Comparison of ENCODE assay signal across 10 mouse cellular contexts in genomic region chr19:38015873-38016254, GRCm38 (mm10). TPM values are rescaled to one million over a fixed set of nuclear protein-coding genes. Genes with fewer than 3 reads are reported as not detected.
DNase-seq lines count a peak whose midpoint lies in the region; ATAC-seq and TF ChIP-seq lines count a peak whose summit lies in the region.
"Had no signal": no experiment of that assay in that cellular context is flagged by ENCODE, and none has a peak within 500 bp of the region (broad histone marks: within the 10 kb centered on the region; RNA-seq: fewer than 3 reads in every experiment).

No protein-coding gene starts in this region.

- H3K27ac ChIP-seq in left cerebral cortex, adult 2 months: peak overlapping the region; percentile 50; the same call in 1 of the 2 replicates
- peak overlapping the region; percentile 76 for H3K27ac ChIP-seq in embryonic facial prominence, embryonic 15.5 days (replicated peaks)
- H3K27ac ChIP-seq in limb, embryonic 13.5 days: peak overlapping the region; percentile 39

- H3K9ac ChIP-seq in embryonic facial prominence, embryonic 15.5 days: no peak overlapping the region
- no peak overlapping the region for H3K9ac ChIP-seq in limb, embryonic 13.5 days
- H3K9ac ChIP-seq: liver, postnatal 0 days had no signal

- TF ChIP-seq CTCF in left cerebral cortex, adult 2 months (IDR thresholded peaks at IDR 0.05): no peak

- no peaks in the 10 kb centered on the region for H3K36me3 ChIP-seq in embryonic facial prominence, embryonic 15.5 days
- no peaks in the 10 kb centered on the region for H3K36me3 ChIP-seq in limb, embryonic 13.5 days

- no peaks in the 10 kb centered on the region for H3K27me3 ChIP-seq in embryonic facial prominence, embryonic 15.5 days
- H3K27me3 ChIP-seq in limb, embryonic 13.5 days: no peaks in the 10 kb centered on the region

- intact Hi-C loops in left cerebral cortex, adult 2 months (cut with DNase I): no loop called here
- intact Hi-C loops in left cerebral cortex, postnatal 14 days (cut with DNase I): no loop called here

- H3K4me1 ChIP-seq in embryonic facial prominence, embryonic 15.5 days: peaks cover 8% of the 10 kb centered on the region
- H3K4me1 ChIP-seq in limb, embryonic 13.5 days: peaks cover 9% of the 10 kb centered on the region

- H3K9me3 ChIP-seq in embryonic facial prominence, embryonic 15.5 days (replicated peaks): no peaks in the 10 kb centered on the region
- no peaks in the 10 kb centered on the region for H3K9me3 ChIP-seq in limb, embryonic 13.5 days

- no peak for DNase-seq in frontal cortex, adult 2 months (ENCODE audit: extremely low spot score in 1 of 2, low spot score in 1 of 2)
- DNase-seq in left cerebral cortex, adult 2 months (ENCODE audit: extremely low spot score in 1 of 2, low spot score in 2 of 2): no peak
- DNase-seq in left cerebral cortex, adult 11 months (ENCODE audit: low spot score): no peak
- DNase-seq in cerebellum, adult 11-12 months: no peak
- DNase-seq in left cerebral cortex, postnatal 14 days (ENCODE audit: low spot score in 2 of 2): no peak

- no peak overlapping the region for H3K4me3 ChIP-seq in left cerebral cortex, adult 2 months
- H3K4me3 ChIP-seq in embryonic facial prominence, embryonic 15.5 days (replicated peaks): no peak overlapping the region
- H3K4me3 ChIP-seq in limb, embryonic 13.5 days: no peak overlapping the region

- WGBS in embryonic facial prominence, embryonic 15.5 days: 37% methylated on average over 1 of the region's 1 CpGs
- 50% methylated on average over 1 of the region's 1 CpGs for WGBS in limb, embryonic 13.5 days

- ATAC-seq in frontal cortex, adult (ENCODE audit: low TSS enrichment): peak; percentile 52
- peak; percentile 29; the same call in 1 of the 2 replicates for ATAC-seq in embryonic facial prominence, embryonic 15.5 days (ENCODE audit: insufficient number of reproducible peaks, low FRiP score, low TSS enrichment, low read depth)
- no peak for ATAC-seq in limb, embryonic 13.5 days (ENCODE audit: low FRiP score, low read depth)
- ATAC-seq: activated CD4-positive, CD25-positive, alpha-beta regulatory T cell, adult 4 months had no signal

- H3K4me2 ChIP-seq in embryonic facial prominence, embryonic 15.5 days (replicated peaks): no peak overlapping the region
- H3K4me2 ChIP-seq in limb, embryonic 13.5 days (replicated peaks): no peak overlapping the region

RNA-seq across cellular contexts. Expression of gene Myof, which starts 27.5 kb away (rescaled TPM):
- 5.0 and 7.1 TPM in 2 replicates for polyA plus RNA-seq in frontal cortex, adult 2 months (2012; rRNA removed)
- 1 to 10 TPM; 4.0 to 8.0 TPM for total RNA-seq in left cerebral cortex, adult 2 months (2021)
- polyA plus RNA-seq in embryonic facial prominence, embryonic 15.5 days (2015; fragmentation: Nextera tagmentation; extraction: Ambion mirVana): 16.2 and 17.4 TPM in 2 replicates
- 12.6 and 14.2 TPM in 2 replicates for polyA plus RNA-seq in limb, embryonic 13.5 days (2015; fragmentation: Nextera tagmentation; extraction: Ambion mirVana)
- 1 to 10 TPM; 5.9 to 6.4 TPM for total RNA-seq in left cerebral cortex, postnatal 14 days (2021)

RNA-seq across cellular contexts. Expression of gene Cep55, which starts 38.9 kb away (rescaled TPM):
- 0.48 and 0.50 TPM in 2 replicates for polyA plus RNA-seq in frontal cortex, adult 2 months (2012; rRNA removed)
- under 1 TPM; 0.35 to 0.38 TPM for total RNA-seq in left cerebral cortex, adult 2 months (2021)
- 17.6 and 18.1 TPM in 2 replicates for polyA plus RNA-seq in embryonic facial prominence, embryonic 15.5 days (2015; fragmentation: Nextera tagmentation; extraction: Ambion mirVana)
- 19.2 and 21.5 TPM in 2 replicates for polyA plus RNA-seq in limb, embryonic 13.5 days (2015; fragmentation: Nextera tagmentation; extraction: Ambion mirVana)
- total RNA-seq in left cerebral cortex, postnatal 14 days (2021): under 1 TPM; 0.57 to 0.66 TPM

Comparison
In these comparisons a context has a peak if more than half of its experiments do, and no peak if none do; other contexts are left out.
1. RNA of gene Cep55, which starts 38.9 kb away (polyA plus RNA-seq): 19.2 to 21.5 TPM in limb, embryonic 13.5 days and 17.6 to 18.1 TPM in embryonic facial prominence, embryonic 15.5 days; 0.48 to 0.50 TPM in frontal cortex, adult 2 months; every median in the first group is over 10 times any median in the second.
2. Peak in every context shown above with its lines, with median percentiles within 50 percentile points of each other: H3K27ac ChIP-seq.